Mouse (Mus musculus): Measurements from ENCODE around the gene Btf3.

DNA sequence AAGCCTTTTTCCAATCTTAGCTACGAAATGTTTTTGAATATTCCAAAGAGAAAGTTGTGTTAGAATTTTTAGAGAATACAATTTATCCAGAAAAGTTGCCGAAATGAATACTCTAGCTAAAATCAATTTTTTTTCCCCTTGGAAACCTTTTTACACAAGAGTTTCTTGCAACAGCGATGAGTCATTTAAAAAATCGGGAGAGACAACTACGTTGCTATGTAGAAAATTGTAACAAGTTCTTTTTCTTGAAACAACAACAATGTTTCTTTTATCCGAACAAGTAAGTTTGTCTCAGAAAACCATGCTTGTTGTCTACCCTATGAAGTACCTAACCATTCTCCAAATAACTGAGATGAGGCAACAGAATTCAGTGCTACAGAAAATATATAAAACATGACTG lies 1.1 kb upstream of the Btf3 start:
- TF ChIP-seq CTCF (IDR thresholded peaks at IDR 0.05; ENCODE audit: insufficient read depth, low read depth, low read length) (no peak), POLR2A (IDR thresholded peaks at IDR 0.05; ENCODE audit: insufficient read depth, low read depth, low read length) (no peak)

Measured in olfactory bulb, adult 2 months (tissue).